Mouse (Mus musculus): ENCODE measurements around the gene Svop. TPM values are rescaled to one million over a fixed set of nuclear protein-coding genes. Genes with fewer than 3 reads are reported as not detected.

The Svop gene
- polyA plus RNA-seq, 1 experiment from 2014 or later, result 17.6 TPM

DNA sequence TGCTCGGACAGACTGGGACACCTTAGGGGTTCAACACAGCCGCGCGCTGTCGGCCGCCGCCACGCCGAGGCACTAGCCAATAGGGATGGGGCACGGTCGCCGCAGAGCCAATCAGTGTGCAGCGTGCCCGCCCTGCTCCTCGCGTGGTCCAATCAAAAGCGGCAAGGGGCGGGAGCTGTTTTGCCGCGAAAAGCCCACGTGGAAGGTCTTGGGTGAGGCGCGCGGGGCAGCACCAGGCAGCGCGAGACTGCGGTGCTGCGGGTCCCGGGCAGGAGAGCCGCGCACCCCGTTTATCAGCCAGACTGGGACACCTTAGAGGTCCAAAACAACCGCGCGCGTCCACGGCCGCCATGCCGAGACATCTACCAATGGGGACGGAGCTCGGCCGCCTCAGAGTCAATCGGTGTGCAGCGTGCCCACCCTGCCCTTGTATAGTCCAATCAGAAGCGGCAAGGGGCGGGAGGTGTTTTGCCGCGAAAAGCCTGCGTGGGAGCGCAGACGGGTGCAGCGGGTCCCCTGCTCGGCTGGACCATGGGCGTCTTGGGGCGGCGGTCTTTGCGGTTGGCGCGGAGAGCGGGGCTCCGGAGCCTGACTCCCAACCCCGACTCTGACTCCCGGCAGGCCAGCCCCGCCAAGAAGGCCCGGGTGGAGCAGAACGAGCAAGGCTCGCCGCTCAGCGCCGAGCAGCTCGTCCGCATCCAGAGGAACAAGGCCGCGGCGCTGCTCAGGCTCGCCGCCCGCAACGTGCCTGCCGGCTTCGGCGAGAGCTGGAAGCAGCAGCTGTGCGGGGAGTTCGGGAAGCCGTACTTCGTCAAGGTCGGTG lies 39.5 kb upstream of the Svop start:
- peaks cover 4% of the 10 kb centered on the region; the same call in 1 of the 2 replicates for H3K4me1 ChIP-seq (replicated peaks; ENCODE audit: control insufficient read depth, insufficient read depth, low read length)
- H3K27ac ChIP-seq (ENCODE audit: low read depth, low read length), result peak overlapping the region; percentile 46; the same call in 1 of the 2 replicates
- H3K27me3 ChIP-seq (ENCODE audit: control insufficient read depth, insufficient read depth, low read length), result no peaks in the 10 kb centered on the region
- H3K9ac ChIP-seq (ENCODE audit: low read length), result peak overlapping the region; percentile 64
- DNase-seq (ENCODE audit: low spot score) (peak; percentile 97), ATAC-seq (replicated peaks; ENCODE audit: low FRiP score) (peak; percentile 97)
- H3K4me2 ChIP-seq (ENCODE audit: low read depth, low read length, severe bottlenecking), result peak overlapping the region; percentile 94
- WGBS, result under 1% methylated on average over 81 of the region's 87 CpGs
- no peaks in the 10 kb centered on the region for H3K9me3 ChIP-seq (ENCODE audit: control insufficient read depth, low read length)
- no peaks in the 10 kb centered on the region for H3K36me3 ChIP-seq (ENCODE audit: control insufficient read depth, insufficient read depth, low read length)
- H3K4me3 ChIP-seq (ENCODE audit: low read depth, low read length), result peak overlapping the region; percentile 76

DNA sequence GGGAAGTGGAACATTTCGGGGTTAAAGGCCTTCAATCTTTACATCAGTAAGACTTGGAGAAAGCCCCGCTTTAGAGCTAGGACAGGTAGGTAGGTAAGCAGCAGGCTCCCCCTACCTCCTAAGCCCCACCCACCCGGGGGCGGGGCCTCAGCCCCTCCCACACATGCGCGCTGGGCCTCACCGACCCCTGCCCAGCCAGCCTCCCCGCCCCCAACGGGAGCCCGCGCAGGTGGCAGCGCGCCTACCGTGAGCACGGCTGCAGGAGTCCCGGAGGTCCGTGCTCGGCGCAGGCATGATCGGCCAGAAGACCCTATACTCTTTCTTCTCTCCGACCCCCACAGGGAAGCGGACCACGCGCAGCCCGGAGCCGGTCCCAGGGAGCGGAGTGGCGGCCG lies 38.8 kb upstream of the Svop start, which contains the start of gene Ung:
TSS of gene Ung (plus strand) at position 176 of the 395 bp plus-strand sequence.
- H3K4me1 ChIP-seq (replicated peaks; ENCODE audit: control insufficient read depth, insufficient read depth, low read length), result peaks cover 4% of the 10 kb centered on the region; the same call in 1 of the 2 replicates
- ATAC-seq (replicated peaks; ENCODE audit: low FRiP score), result peak; percentile 55

DNA sequence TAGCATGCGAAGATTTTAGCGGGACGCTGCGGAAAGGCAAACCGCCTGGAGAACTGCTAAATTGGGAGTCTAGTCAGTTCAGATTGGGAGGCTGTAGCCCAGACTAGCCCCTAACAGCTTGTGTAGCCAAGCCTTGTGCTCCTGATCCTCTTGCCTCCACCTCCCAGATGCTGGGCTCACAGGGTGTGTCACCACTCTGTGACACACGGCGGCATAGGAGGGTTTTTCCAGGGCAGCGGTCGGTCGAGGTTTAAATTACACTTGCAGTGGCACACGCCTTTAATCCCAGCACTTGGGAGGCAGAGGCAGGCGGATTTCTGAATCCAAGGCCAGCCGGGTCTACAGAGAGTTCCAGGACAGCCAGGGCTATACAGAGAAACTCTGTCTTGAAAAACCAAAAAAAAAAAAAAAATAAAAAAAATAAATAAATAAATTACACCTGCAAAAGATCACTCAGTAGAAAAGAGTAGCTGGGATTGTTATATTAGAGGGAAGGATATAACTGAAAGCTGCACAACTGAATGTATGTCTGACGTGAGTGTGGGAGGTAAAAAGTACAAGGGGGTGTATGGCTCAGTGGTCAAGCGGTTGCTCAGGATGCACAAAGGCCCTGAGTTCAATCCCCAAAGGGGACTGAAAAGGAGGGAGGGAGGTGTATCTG lies 38.3 kb upstream of the Svop start:
- peak overlapping the region; percentile 76 for H3K4me3 ChIP-seq (ENCODE audit: low read depth, low read length)
- DNase-seq (ENCODE audit: low spot score) (no peak), ATAC-seq (replicated peaks; ENCODE audit: low FRiP score) (no peak)
- H3K27me3 ChIP-seq (ENCODE audit: control insufficient read depth, insufficient read depth, low read length), result no peaks in the 10 kb centered on the region
- H3K27ac ChIP-seq (ENCODE audit: low read depth, low read length), result no peak overlapping the region
- H3K4me2 ChIP-seq (ENCODE audit: low read depth, low read length, severe bottlenecking), result peak overlapping the region; percentile 94
- no peaks in the 10 kb centered on the region for H3K9me3 ChIP-seq (ENCODE audit: control insufficient read depth, low read length)
- 84% methylated on average over 15 of the region's 15 CpGs for WGBS
- H3K36me3 ChIP-seq (ENCODE audit: control insufficient read depth, insufficient read depth, low read length), result no peaks in the 10 kb centered on the region; the same call in 1 of the 2 replicates
- H3K4me1 ChIP-seq (replicated peaks; ENCODE audit: control insufficient read depth, insufficient read depth, low read length), result peaks cover 4% of the 10 kb centered on the region; the same call in 1 of the 2 replicates
- H3K9ac ChIP-seq (ENCODE audit: low read length), result no peak overlapping the region; the same call in 1 of the 2 replicates

More for the DNA sequence above, 38.8 kb upstream of the Svop start, which contains the start of gene Ung:
- DNase-seq (ENCODE audit: low spot score), result peak; percentile 89
- Histone ChIP-seq H3K4me3 (ENCODE audit: low read depth, low read length) (peak within 1 kb of the TSS; percentile 76), H3K27me3 (ENCODE audit: control insufficient read depth, insufficient read depth, low read length) (no peaks in the 10 kb centered on the region), H3K4me2 (ENCODE audit: low read depth, low read length, severe bottlenecking) (peak within 1 kb of the TSS; percentile 94), H3K9ac (ENCODE audit: low read length) (peak within 1 kb of the TSS; percentile 64), H3K9me3 (ENCODE audit: control insufficient read depth, low read length) (no peaks in the 10 kb centered on the region), H3K36me3 (ENCODE audit: control insufficient read depth, insufficient read depth, low read length) (no peaks in the 10 kb centered on the region; the same call in 1 of the 2 replicates), H3K27ac (ENCODE audit: low read depth, low read length) (peak within 1 kb of the TSS; percentile 46; the same call in 1 of the 2 replicates)
- WGBS, result under 1% methylated on average over 29 of the region's 29 CpGs

DNA sequence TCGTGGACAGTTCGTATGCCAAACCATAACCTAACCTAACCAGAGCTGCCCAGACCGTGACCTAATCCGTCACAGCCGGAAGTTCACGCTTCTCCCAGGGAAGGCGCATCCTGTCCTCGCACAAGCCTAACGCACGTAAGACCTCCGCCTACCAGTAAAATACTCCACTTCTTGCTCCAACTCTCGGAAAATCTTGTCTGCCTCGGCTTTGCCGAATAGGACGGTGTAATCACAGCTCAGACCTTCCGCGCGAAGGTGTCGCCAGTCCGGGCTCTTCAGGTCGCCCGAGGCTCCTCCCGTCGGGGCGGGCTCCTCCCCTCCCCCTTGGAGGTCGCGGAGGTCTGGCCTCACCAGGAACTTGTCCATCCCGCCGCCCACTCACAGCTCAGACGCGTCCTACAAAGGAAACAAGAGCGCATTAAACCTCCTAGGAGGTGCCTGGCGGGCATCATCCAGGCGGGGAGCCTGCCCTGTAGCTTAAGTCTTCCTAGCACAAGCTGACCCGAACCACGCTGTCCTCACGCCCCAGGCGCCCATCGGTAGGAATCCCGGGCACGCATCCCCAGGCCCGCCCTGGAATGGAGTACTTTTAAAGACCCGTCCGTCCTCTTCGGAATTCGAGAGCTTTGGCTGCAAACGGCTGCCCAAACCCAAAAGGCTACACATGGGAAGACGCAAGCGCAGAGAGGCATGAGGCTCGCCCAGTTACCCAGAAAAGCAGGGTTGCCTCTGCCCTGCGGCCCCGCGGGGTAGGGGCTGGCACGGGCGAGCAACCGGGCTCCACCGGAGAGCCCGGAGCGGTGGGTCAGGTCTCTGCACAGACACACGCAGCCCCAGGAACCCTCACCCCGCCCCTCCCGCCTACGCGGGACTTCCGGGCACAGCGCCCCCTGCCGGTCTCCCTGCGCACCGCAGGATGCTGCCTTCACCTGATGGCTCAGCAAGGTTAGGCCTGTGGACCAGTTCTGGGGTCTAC lies 36.3 kb upstream of the Svop start, which contains the start of gene Alkbh2:
TSS of gene Alkbh2 (minus strand) at position 845 of the 976 bp plus-strand sequence.
- H3K27ac ChIP-seq (ENCODE audit: low read depth, low read length), result peak within 1 kb of the TSS; percentile 72
- H3K36me3 ChIP-seq (ENCODE audit: control insufficient read depth, insufficient read depth, low read length), result peaks cover 2% of the 10 kb centered on the region; the same call in 1 of the 2 replicates
- DNase-seq (ENCODE audit: low spot score) (peak; percentile 96), ATAC-seq (replicated peaks; ENCODE audit: low FRiP score) (peak; percentile 47)
- no peaks in the 10 kb centered on the region for H3K27me3 ChIP-seq (ENCODE audit: control insufficient read depth, insufficient read depth, low read length)
- H3K9me3 ChIP-seq (ENCODE audit: control insufficient read depth, low read length), result no peaks in the 10 kb centered on the region
- H3K9ac ChIP-seq (ENCODE audit: low read length), result peak within 1 kb of the TSS; percentile 70
- peaks cover 3% of the 10 kb centered on the region; the same call in 1 of the 2 replicates for H3K4me1 ChIP-seq (replicated peaks; ENCODE audit: control insufficient read depth, insufficient read depth, low read length)
- H3K4me2 ChIP-seq (ENCODE audit: low read depth, low read length, severe bottlenecking), result peak within 1 kb of the TSS; percentile 95
- H3K4me3 ChIP-seq (ENCODE audit: low read depth, low read length), result peak within 1 kb of the TSS; percentile 57
- under 1% methylated on average over 69 of the region's 69 CpGs for whole genome bisulfite sequencing

DNA sequence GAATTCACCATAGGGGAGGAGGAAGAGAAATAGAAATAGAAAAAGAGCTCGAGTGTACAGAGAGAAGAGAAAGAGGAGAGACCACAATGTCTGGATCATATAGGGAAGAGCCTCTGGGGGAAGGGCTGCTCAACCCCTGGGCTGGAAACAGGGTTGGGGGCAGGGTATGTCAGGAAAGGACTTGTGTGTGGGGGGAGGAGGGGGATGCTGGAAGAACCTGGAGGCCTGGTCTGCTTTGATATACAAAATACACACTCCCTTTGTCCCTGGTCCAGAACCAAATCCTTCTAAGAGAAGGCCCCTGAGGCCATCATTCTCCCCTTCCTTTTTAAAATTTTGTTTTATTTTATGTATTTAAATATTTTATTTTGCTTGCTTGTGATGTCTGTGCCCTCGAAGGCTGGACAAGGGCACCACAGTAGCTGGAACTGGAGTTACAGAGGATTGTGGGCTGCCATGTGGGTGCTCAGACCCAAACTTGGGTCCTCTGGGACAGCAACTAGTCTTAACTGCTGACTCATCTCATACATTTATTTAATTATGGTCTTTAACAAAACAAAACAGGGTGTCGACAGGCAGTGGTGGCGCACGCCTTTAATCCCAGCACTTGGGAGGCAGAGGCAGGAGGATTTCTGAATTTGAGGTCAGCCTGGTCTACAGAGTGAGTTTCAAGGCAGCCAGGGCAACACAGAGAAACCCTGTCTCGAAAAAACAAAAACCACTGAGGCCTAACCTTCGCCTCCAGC lies 35.3 kb upstream of the Svop start:
- peak overlapping the region; percentile 95; the same call in 1 of the 2 replicates for H3K4me2 ChIP-seq (ENCODE audit: low read depth, low read length, severe bottlenecking)
- 82% methylated on average over 7 of the region's 7 CpGs for WGBS
- no peak for ATAC-seq (replicated peaks; ENCODE audit: low FRiP score)
- H3K9ac ChIP-seq (ENCODE audit: low read length), result no peak overlapping the region
- H3K36me3 ChIP-seq (ENCODE audit: control insufficient read depth, insufficient read depth, low read length), result peaks cover 2% of the 10 kb centered on the region; the same call in 1 of the 2 replicates
- H3K27me3 ChIP-seq (ENCODE audit: control insufficient read depth, insufficient read depth, low read length), result no peaks in the 10 kb centered on the region
- no peak overlapping the region for H3K27ac ChIP-seq (ENCODE audit: low read depth, low read length)
- DNase-seq (ENCODE audit: low spot score), result no peak
- no peaks in the 10 kb centered on the region for H3K9me3 ChIP-seq (ENCODE audit: control insufficient read depth, low read length)
- H3K4me1 ChIP-seq (replicated peaks; ENCODE audit: control insufficient read depth, insufficient read depth, low read length), result no peaks in the 10 kb centered on the region; the same call in 1 of the 2 replicates
- peak overlapping the region; percentile 57 for H3K4me3 ChIP-seq (ENCODE audit: low read depth, low read length)

DNA sequence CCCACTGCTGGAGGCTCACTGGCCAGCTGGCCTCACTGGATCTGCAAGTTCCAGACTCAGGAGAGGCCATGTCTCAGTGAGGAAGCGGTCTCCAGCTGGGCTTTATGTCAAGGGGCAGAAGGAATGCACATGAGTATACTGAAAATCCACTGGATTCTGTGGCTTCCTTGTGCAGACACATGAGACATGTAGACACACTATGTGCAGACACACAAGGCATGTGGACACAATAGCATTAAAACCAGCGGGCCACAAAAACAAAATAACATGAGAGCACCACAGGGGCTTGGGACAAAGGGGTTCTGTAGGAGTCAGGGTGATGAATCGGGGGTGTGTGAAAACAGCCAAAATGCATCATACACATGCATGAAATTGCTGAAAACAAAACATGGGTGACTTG lies 34.6 kb upstream of the Svop start:
- ATAC-seq (replicated peaks; ENCODE audit: low FRiP score) (no peak), DNase-seq (ENCODE audit: low spot score) (no peak)
- Histone ChIP-seq H3K36me3 (ENCODE audit: control insufficient read depth, insufficient read depth, low read length) (peaks cover 2% of the 10 kb centered on the region; the same call in 1 of the 2 replicates), H3K4me3 (ENCODE audit: low read depth, low read length) (no peak overlapping the region), H3K9me3 (ENCODE audit: control insufficient read depth, low read length) (no peaks in the 10 kb centered on the region), H3K27ac (ENCODE audit: low read depth, low read length) (no peak overlapping the region), H3K4me2 (ENCODE audit: low read depth, low read length, severe bottlenecking) (no peak overlapping the region), H3K27me3 (ENCODE audit: control insufficient read depth, insufficient read depth, low read length) (no peaks in the 10 kb centered on the region), H3K9ac (ENCODE audit: low read length) (no peak overlapping the region), H3K4me1 (replicated peaks; ENCODE audit: control insufficient read depth, insufficient read depth, low read length) (no peaks in the 10 kb centered on the region; the same call in 1 of the 2 replicates)
- WGBS, result 86% methylated on average over 3 of the region's 3 CpGs

DNA sequence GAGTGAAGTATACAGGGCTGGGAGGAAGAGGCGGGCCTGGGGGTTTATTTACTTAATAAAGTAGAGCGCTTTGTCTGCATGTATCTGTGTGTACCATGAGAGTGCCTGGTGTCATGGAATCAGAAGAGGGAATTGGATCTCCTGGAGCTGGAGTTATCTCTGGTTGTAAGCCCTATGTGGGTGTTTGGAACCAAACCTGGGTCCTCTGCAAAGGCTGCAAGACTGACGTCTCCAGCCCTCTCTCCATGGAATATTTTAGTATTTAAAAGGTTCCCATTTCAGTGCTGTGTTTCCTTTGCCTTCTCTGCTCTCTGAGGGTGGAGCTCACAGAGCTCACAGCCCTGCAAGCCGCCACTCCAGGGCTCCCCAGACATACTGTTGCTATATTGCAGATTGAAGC lies 28.4 kb upstream of the Svop start:
- DNase-seq (ENCODE audit: low spot score) (no peak), ATAC-seq (replicated peaks; ENCODE audit: low FRiP score) (no peak)
- Histone ChIP-seq H3K36me3 (ENCODE audit: control insufficient read depth, insufficient read depth, low read length) (peaks cover 2% of the 10 kb centered on the region; the same call in 1 of the 2 replicates), H3K4me2 (ENCODE audit: low read depth, low read length, severe bottlenecking) (no peak overlapping the region), H3K27ac (ENCODE audit: low read depth, low read length) (no peak overlapping the region), H3K4me1 (replicated peaks; ENCODE audit: control insufficient read depth, insufficient read depth, low read length) (no peaks in the 10 kb centered on the region), H3K27me3 (ENCODE audit: control insufficient read depth, insufficient read depth, low read length) (no peaks in the 10 kb centered on the region), H3K9me3 (ENCODE audit: control insufficient read depth, low read length) (no peaks in the 10 kb centered on the region), H3K4me3 (ENCODE audit: low read depth, low read length) (no peak overlapping the region), H3K9ac (ENCODE audit: low read length) (no peak overlapping the region)
- 85% methylated on average over 4 of the region's 4 CpGs for WGBS
